Mouse (Mus musculus) forebrain, embryonic 15.5 days (tissue): ENCODE measurements around the gene Ugt1a9. TPM values are rescaled to one million over a fixed set of nuclear protein-coding genes. Genes with fewer than 3 reads are reported as not detected.
"Not testable (repeated sequence)": the region's sequence is repeated elsewhere in the genome, so short reads cannot be mapped to it uniquely, and the experiment has no call there.

Experiments
- ATAC-seq: fragments of 200-750 bp; cut with Nextera tagmentation; replicated peaks from 2 replicates; pipeline ENCODE4 v1.8.0; 2017; ENCODE audit warnings: mild to moderate bottlenecking, moderate TSS enrichment, moderate library complexity
- H3K27ac ChIP-seq: fragments of 300-500 bp; sonication (generic); replicated peaks from 2 replicates; pipeline ENCODE4 v1.5.1; 2015; ENCODE audit warnings: mild to moderate bottlenecking, inconsistent platforms
- H3K27me3 ChIP-seq: fragments of 300-500 bp; sonication (generic); 2 replicates; pipeline ENCODE4 v1.6.1; 2015; ENCODE audit warnings: inconsistent platforms
- H3K36me3 ChIP-seq: fragments of 300-500 bp; sonication (generic); 2 replicates; pipeline ENCODE4 v1.6.1; 2015; ENCODE audit warnings: mild to moderate bottlenecking, inconsistent platforms
- H3K4me1 ChIP-seq: fragments of 300-500 bp; sonication (generic); 2 replicates; pipeline ENCODE4 v1.6.1; 2015; ENCODE audit warnings: inconsistent platforms
- H3K4me2 ChIP-seq: fragments of 300-500 bp; sonication (generic); replicated peaks from 2 replicates; pipeline ENCODE4 v1.6.1; 2015; ENCODE audit warnings: mild to moderate bottlenecking, inconsistent platforms
- H3K4me3 ChIP-seq: fragments of 300-500 bp; sonication (generic); 2 replicates; pipeline ENCODE4 v1.5.1; 2015; ENCODE audit warnings: mild to moderate bottlenecking, inconsistent platforms
- H3K9ac ChIP-seq: fragments of 300-500 bp; sonication (generic); replicated peaks from 2 replicates; pipeline ENCODE4 v1.6.1; 2015; ENCODE audit warnings: mild to moderate bottlenecking, inconsistent platforms
- H3K9me3 ChIP-seq: fragments of 300-500 bp; sonication (generic); 2 replicates; pipeline ENCODE4 v1.6.1; 2016; ENCODE audit warnings: inconsistent platforms
- WGBS: fragments of 180-500 bp; shearing (Covaris S2); methylation state at CpG from one replicate; pipeline ENCODE4 v1.1.7; 2015; ENCODE audit warnings: mixed read lengths; 5-methylcytosine and 5-hydroxymethylcytosine counted together
- polyA plus RNA-seq: library from polyadenylated mRNA; unstranded; fragments of >200 nt; fragmentation: Nextera tagmentation; extraction: Ambion mirVana; gene quantifications from 2 replicates; pipeline ENCODE4 v1.2.1, GENCODE M21; 2015

Ugt1a9 gene
- polyA plus RNA-seq, 1 experiment from 2014 or later, result not detected

- H3K4me3 ChIP-seq, H3K36me3 ChIP-seq, H3K4me2 ChIP-seq, H3K27ac ChIP-seq, H3K9ac ChIP-seq, H3K27me3 ChIP-seq, H3K4me1 ChIP-seq, H3K9me3 ChIP-seq: not testable (repeated sequence)
- 0 out of 2 replicates have a peak, but pooled peaks have one; percentile 19 for ATAC-seq
- 1% methylated on average over 5 of the region's 5 CpGs for WGBS
Measured at GRCm38 (mm10) chr1:88143966-88144675, 73.5 kb downstream of the Ugt1a9 start.

GRCm38 (mm10) chr1:88145278-88145677 lies 74.7 kb downstream of the Ugt1a9 start:
- H3K36me3 ChIP-seq, H3K4me2 ChIP-seq, ATAC-seq, H3K4me3 ChIP-seq, H3K27me3 ChIP-seq, H3K9ac ChIP-seq, H3K9me3 ChIP-seq, H3K27ac ChIP-seq, H3K4me1 ChIP-seq: not testable (repeated sequence)
- 74% methylated on average over 2 of the region's 2 CpGs for WGBS

- not testable (repeated sequence) for H3K4me2 ChIP-seq, H3K27ac ChIP-seq, H3K4me3 ChIP-seq, H3K9ac ChIP-seq, H3K27me3 ChIP-seq, ATAC-seq, H3K9me3 ChIP-seq, H3K4me1 ChIP-seq, H3K36me3 ChIP-seq
- WGBS, result 94% methylated on average over 2 of the region's 2 CpGs
Measured at GRCm38 (mm10) chr1:88150133-88150532, 79.5 kb downstream of the Ugt1a9 start.

GRCm38 (mm10) chr1:88158430-88158829 lies 87.8 kb downstream of the Ugt1a9 start:
- no peaks in the 10 kb centered on the region for H3K9me3 ChIP-seq
- H3K9ac ChIP-seq, result no peak overlapping the region
- 89% methylated on average over 2 of the region's 2 CpGs for WGBS
- H3K4me1 ChIP-seq, result no peaks in the 10 kb centered on the region
- H3K4me2 ChIP-seq, result no peak overlapping the region
- no peak overlapping the region for H3K4me3 ChIP-seq
- H3K27ac ChIP-seq, result no peak overlapping the region
- no peak for ATAC-seq
- no peaks in the 10 kb centered on the region for H3K27me3 ChIP-seq
- no peaks in the 10 kb centered on the region for H3K36me3 ChIP-seq

GRCm38 (mm10) chr1:88165711-88166110 lies 95.1 kb downstream of the Ugt1a9 start, which contains the start of gene Ugt1a5:
Gene Ugt1a5, plus strand, starts transcription at chr1:88166012.
- WGBS, result 84% methylated on average over 5 of the region's 5 CpGs
- no peak within 1 kb of the TSS for H3K4me2 ChIP-seq

GRCm38 (mm10) chr1:88172190-88172589 lies 101.6 kb downstream of the Ugt1a9 start:
- H3K27ac ChIP-seq, ATAC-seq, H3K4me1 ChIP-seq, H3K9me3 ChIP-seq, H3K36me3 ChIP-seq, H3K4me3 ChIP-seq, H3K9ac ChIP-seq, H3K4me2 ChIP-seq, H3K27me3 ChIP-seq: not testable (repeated sequence)
- WGBS, result 96% methylated on average over 6 of the region's 7 CpGs

More at GRCm38 (mm10) chr1:88165711-88166110, 95.1 kb downstream of the Ugt1a9 start, which contains the start of gene Ugt1a5:
- H3K4me3 ChIP-seq, result no peak within 1 kb of the TSS
- H3K9ac ChIP-seq, result no peak within 1 kb of the TSS
- H3K27ac ChIP-seq, result no peak within 1 kb of the TSS
- no peaks in the 10 kb centered on the region for H3K27me3 ChIP-seq
- ATAC-seq, result no peak
- no peaks in the 10 kb centered on the region for H3K9me3 ChIP-seq
- no peaks in the 10 kb centered on the region for H3K4me1 ChIP-seq
- H3K36me3 ChIP-seq, result no peaks in the 10 kb centered on the region

GRCm38 (mm10) chr1:88179657-88180056 lies 109.1 kb downstream of the Ugt1a9 start:
- WGBS, result 92% methylated on average over 1 of the region's 1 CpGs
- Histone ChIP-seq H3K36me3 (no peaks in the 10 kb centered on the region), H3K4me3 (no peak overlapping the region), H3K27me3 (no peaks in the 10 kb centered on the region), H3K4me1 (no peaks in the 10 kb centered on the region), H3K9ac (no peak overlapping the region), H3K9me3 (0 out of 2 replicates have a peak, but pooled peaks cover 5% of the 10 kb centered on the region), H3K27ac (no peak overlapping the region), H3K4me2 (no peak overlapping the region)
- no peak for ATAC-seq

GRCm38 (mm10) chr1:88186325-88186935 lies 115.8 kb downstream of the Ugt1a9 start:
- Histone ChIP-seq H3K9me3 (no peaks in the 10 kb centered on the region), H3K4me1 (no peaks in the 10 kb centered on the region), H3K27me3 (no peaks in the 10 kb centered on the region), H3K4me3 (no peak overlapping the region), H3K36me3 (no peaks in the 10 kb centered on the region), H3K9ac (no peak overlapping the region), H3K4me2 (no peak overlapping the region), H3K27ac (no peak overlapping the region)
- ATAC-seq, result no peak
- WGBS, result 89% methylated on average over 5 of the region's 5 CpGs

GRCm38 (mm10) chr1:88192136-88192535 lies 121.5 kb downstream of the Ugt1a9 start:
- no peaks in the 10 kb centered on the region for H3K36me3 ChIP-seq
- H3K9ac ChIP-seq, result no peak overlapping the region
- H3K4me3 ChIP-seq, result no peak overlapping the region
- no peak overlapping the region for H3K4me2 ChIP-seq
- no peak overlapping the region for H3K27ac ChIP-seq
- H3K9me3 ChIP-seq, result no peaks in the 10 kb centered on the region
- no peaks in the 10 kb centered on the region for H3K4me1 ChIP-seq
- ATAC-seq, result no peak
- WGBS, result 74% methylated on average over 3 of the region's 3 CpGs
- no peaks in the 10 kb centered on the region for H3K27me3 ChIP-seq

GRCm38 (mm10) chr1:88195687-88196086 lies 125.1 kb downstream of the Ugt1a9 start:
- no peak for ATAC-seq
- no peak overlapping the region for H3K4me2 ChIP-seq
- H3K4me1 ChIP-seq, result no peaks in the 10 kb centered on the region
- no peaks in the 10 kb centered on the region for H3K9me3 ChIP-seq
- H3K9ac ChIP-seq, result no peak overlapping the region
- no peaks in the 10 kb centered on the region for H3K27me3 ChIP-seq
- no peak overlapping the region for H3K27ac ChIP-seq
- 94% methylated on average over 1 of the region's 1 CpGs for WGBS
- H3K4me3 ChIP-seq, result no peak overlapping the region
- H3K36me3 ChIP-seq, result no peaks in the 10 kb centered on the region

- Histone ChIP-seq H3K9me3 (no peaks in the 10 kb centered on the region), H3K4me2 (no peak overlapping the region), H3K4me3 (no peak overlapping the region), H3K27ac (no peak overlapping the region), H3K36me3 (no peaks in the 10 kb centered on the region), H3K4me1 (no peaks in the 10 kb centered on the region), H3K9ac (no peak overlapping the region), H3K27me3 (no peaks in the 10 kb centered on the region)
- ATAC-seq, result no peak
- 76% methylated on average over 3 of the region's 3 CpGs for WGBS
Measured at GRCm38 (mm10) chr1:88197443-88197842, 126.8 kb downstream of the Ugt1a9 start.

GRCm38 (mm10) chr1:88199996-88200395 lies 129.4 kb downstream of the Ugt1a9 start:
- no peak for ATAC-seq
- WGBS, result 81% methylated on average over 2 of the region's 2 CpGs
- Histone ChIP-seq H3K4me3 (no peak overlapping the region), H3K36me3 (0 out of 2 replicates have a peak, but pooled peaks cover 3% of the 10 kb centered on the region), H3K4me2 (no peak overlapping the region), H3K27me3 (no peaks in the 10 kb centered on the region), H3K9me3 (no peaks in the 10 kb centered on the region), H3K9ac (no peak overlapping the region), H3K4me1 (peaks cover 1% of the 10 kb centered on the region; the same call in 1 of the 2 replicates), H3K27ac (no peak overlapping the region)
